Comparison of ENCODE assay signal across 7 mouse cellular contexts in genomic region chr14:118136744-118137452, GRCm38 (mm10). TPM values are rescaled to one million over a fixed set of nuclear protein-coding genes. Genes with fewer than 3 reads are reported as not detected.
DNase-seq lines count a peak whose midpoint lies in the region; ATAC-seq lines count a peak whose summit lies in the region.

TSS of gene Gpr180 (plus strand) at chr14:118137158.

- WGBS in intestine, embryonic 15.5 days = under 1% methylated on average over 76 of the region's 77 CpGs
- WGBS in midbrain, embryonic 10.5 days = under 1% methylated on average over 61 of the region's 77 CpGs

- H3K4me2 ChIP-seq in intestine, embryonic 15.5 days (replicated peaks) = peak within 1 kb of the TSS; percentile 85

- peaks cover under 1% of the 10 kb centered on the region; the same call in 1 of the 2 replicates for H3K4me1 ChIP-seq in intestine, embryonic 15.5 days (replicated peaks)
- peaks cover 34% of the 10 kb centered on the region for H3K4me1 ChIP-seq in midbrain, embryonic 10.5 days

- H3K27me3 ChIP-seq in intestine, embryonic 15.5 days (replicated peaks) = no peaks in the 10 kb centered on the region
- peaks cover 22% of the 10 kb centered on the region for H3K27me3 ChIP-seq in midbrain, embryonic 10.5 days (ENCODE audit: low read depth, poor library complexity, severe bottlenecking)

- H3K9me3 ChIP-seq in intestine, embryonic 15.5 days = no peaks in the 10 kb centered on the region
- H3K9me3 ChIP-seq in midbrain, embryonic 10.5 days (replicated peaks) = no peaks in the 10 kb centered on the region

- ATAC-seq in intestine, embryonic 15.5 days = peak; percentile 96

- H3K27ac ChIP-seq in intestine, embryonic 15.5 days = peak within 1 kb of the TSS; percentile 74
- H3K27ac ChIP-seq in midbrain, embryonic 10.5 days (replicated peaks) = peak within 1 kb of the TSS; percentile 90

- intact Hi-C loops in gastrocnemius, postnatal 36 days (cut with DNase I) = loop anchor here (2.0 kb wide), 1 partner anchor 16 kb away; no protein-coding TSS in a partner anchor
- intact Hi-C loops in left cerebral cortex, postnatal 25 days (cut with DNase I) = no loop called here

- H3K4me3 ChIP-seq in intestine, embryonic 15.5 days (replicated peaks) = peak within 1 kb of the TSS; percentile 87
- peak within 1 kb of the TSS; percentile 82 for H3K4me3 ChIP-seq in midbrain, embryonic 10.5 days

- DNase-seq in adrenal gland, adult 2 months = peak; percentile 97
- DNase-seq in embryo, embryonic 11.5 days (ENCODE audit: low read depth, low spot score) = peak; percentile 95
- DNase-seq in gastrocnemius, postnatal 36 days = peak; percentile 92 to 97
- DNase-seq in left cerebral cortex, postnatal 25 days (ENCODE audit: low spot score in 2 of 2) = peak; percentile 96 to 98
- DNase-seq in midbrain, embryonic 10.5 days (ENCODE audit: low spot score) = peak; percentile 98
- DNase-seq in right cerebral cortex, postnatal 4 days = peak; percentile 99

- peak within 1 kb of the TSS; percentile 97 for H3K9ac ChIP-seq in intestine, embryonic 15.5 days

- peaks cover 20% of the 10 kb centered on the region for H3K36me3 ChIP-seq in intestine, embryonic 15.5 days
- peaks cover 21% of the 10 kb centered on the region for H3K36me3 ChIP-seq in midbrain, embryonic 10.5 days

RNA-seq across cellular contexts. Expression of gene Gpr180, which starts in this region (rescaled TPM):
- 10 to 100 TPM; 27.0 to 31.8 TPM for total RNA-seq in adrenal gland, adult 2 months (2021)
- 34.8 and 36.4 TPM in 2 replicates for polyA plus RNA-seq in adrenal gland, adult 2 months (2012; rRNA removed)
- total RNA-seq in gastrocnemius, postnatal 36 days (2021) = 10 to 100 TPM; 29.1 to 31.7 TPM
- polyA plus RNA-seq in intestine, embryonic 15.5 days (2015; fragmentation: Nextera tagmentation; extraction: Ambion mirVana) = 47.3 and 49.0 TPM in 2 replicates
- total RNA-seq in left cerebral cortex, postnatal 25 days (2021) = 10 to 100 TPM; 31.5 to 32.2 TPM
- polyA plus RNA-seq in midbrain, embryonic 10.5 days (2016; fragmentation: Nextera tagmentation; extraction: Ambion mirVana) = 35.8 and 38.5 TPM in 2 replicates

Comparison
In these comparisons a context has a peak if more than half of its experiments do, and no peak if none do; other contexts are left out.
1. Peak in every context shown above with its lines: DNase-seq, ATAC-seq, H3K4me3 ChIP-seq and H3K27ac ChIP-seq.